Mouse (Mus musculus) bone marrow, adult 2 months (tissue): ENCODE measurements around the gene Eif2d.

Experiments used
- CTCF ChIP-seq: fragments of 200-500 bp; IDR thresholded peaks from 2 replicates; pipeline ENCODE4 v1.5.1; 2011; ENCODE audit warnings: low read length, control low read depth; ENCODE audit not compliant: control insufficient read depth, insufficient read depth
- POLR2A ChIP-seq: fragments of 200-500 bp; IDR thresholded peaks from 2 replicates; pipeline ENCODE4 v1.6.1; 2011; ENCODE audit warnings: low read depth, mild to moderate bottlenecking, control low read depth, low read length, borderline replicate concordance; ENCODE audit not compliant: control insufficient read depth

DNA sequence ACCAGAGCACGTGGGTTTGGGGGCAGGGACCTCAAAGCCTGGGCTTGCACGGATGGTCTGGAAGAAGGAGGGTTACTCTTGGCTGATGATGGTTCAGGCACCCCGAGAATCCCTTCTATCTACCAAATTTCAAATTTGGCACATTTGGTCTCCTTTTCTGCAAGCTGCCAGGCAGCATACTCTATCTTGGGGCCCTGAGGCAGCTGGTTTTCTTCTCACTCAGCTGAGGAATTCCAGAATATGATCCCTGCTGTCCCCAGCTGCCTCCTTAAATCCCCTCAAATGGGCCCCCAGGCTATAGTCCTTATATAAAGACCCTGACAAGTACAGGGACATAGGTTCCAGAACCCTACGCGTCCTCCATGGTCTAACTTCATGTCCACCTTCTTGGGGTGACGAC is 60.4 kb downstream of the Eif2d start:
- no peak for TF ChIP-seq CTCF
- TF ChIP-seq POLR2A = no peak
